Mouse (Mus musculus): Measurements from ENCODE around the gene Chrm5.

The Chrm5 gene

DNA sequence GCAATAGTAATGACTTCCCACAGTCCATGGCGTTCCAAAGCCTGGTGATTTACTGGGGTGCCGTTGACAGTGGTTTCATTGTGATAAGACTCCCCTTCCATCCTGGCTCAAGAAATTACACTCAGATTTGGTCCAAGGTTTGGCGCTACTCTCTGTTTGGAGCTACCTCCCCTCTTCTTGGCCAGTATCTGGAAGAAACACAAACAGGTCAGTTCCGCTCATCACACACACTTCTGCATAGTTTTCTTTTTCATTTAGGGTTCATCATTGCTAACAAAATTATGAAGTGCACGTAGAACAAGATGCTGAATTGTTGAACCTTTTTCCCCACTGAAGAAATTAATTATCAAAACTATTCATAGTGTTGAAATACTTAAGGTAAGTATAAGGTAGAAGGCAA, at the start of gene Chrm5:
Gene Chrm5 (minus strand): TSS at position 101 of the 400 bp plus-strand sequence.
- in situ Hi-C loops (cut with MboI; ENCODE audit: low sequenced_read_pairs) = no loop called here

DNA sequence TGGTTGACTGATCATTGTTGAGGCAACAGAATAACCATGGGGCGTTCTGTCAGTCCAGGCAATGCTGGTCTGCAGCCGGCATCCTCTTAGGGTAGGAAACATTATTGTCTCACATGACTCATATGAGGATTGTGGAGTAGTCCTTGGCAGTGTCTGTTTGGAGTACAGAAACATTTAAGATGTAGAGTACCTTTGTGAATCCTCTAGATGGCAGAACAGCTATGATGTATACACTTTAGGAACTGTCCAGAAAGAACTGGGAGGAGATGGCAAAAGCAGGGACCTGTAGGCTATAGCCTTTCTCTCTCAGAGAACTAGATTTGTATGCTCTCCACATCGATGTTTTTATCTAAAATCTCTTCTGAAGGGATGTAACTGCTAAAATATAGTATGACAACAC, 46.4 kb upstream of the Chrm5 start:
- in situ Hi-C loops (cut with MboI; ENCODE audit: low sequenced_read_pairs) = no loop called here

DNA sequence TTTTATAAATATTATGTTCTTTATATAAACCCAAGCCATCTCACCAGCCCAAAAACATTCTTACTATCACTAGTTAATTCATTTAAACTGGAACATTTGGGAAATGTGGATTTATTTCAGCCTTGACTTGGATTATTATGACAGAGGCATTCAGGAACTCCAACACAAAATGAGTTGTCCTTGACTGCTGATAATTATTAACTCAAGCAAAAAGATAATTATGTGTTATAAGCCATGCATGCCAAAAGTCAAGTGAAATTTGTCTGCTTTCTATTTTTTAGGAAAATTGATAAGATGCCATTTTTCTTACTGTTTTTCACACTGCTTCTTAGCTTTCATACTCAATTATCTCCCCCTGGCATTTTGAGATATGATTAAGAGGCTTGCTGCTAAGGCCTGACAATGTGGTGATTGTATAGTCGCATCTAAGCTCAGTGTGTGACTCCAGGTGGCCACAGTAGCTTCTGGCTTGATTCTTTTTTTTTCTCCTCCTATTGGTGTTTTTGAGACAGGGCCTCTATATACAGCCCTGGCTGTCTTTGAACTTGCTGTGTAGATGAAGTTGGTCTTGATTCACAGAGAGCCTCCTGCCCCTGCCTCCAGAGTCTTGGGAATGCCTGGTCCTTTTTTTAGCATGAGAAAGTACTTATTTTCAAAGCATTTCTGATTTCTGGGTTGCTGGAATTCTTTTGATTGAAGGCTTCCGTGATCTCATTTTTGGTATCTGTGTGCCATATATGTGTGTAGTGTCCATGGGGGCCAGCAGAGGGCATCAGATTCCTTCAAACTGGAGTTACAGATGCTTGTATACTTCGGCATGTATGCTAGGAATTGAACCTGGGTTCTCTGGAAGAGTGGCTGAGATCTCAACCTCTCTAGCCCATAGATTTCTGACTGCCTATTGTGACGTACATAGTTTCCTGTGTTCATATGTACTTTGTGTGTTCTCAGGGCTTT, 40.2 kb upstream of the Chrm5 start:
- in situ Hi-C loops (cut with MboI; ENCODE audit: low sequenced_read_pairs) = no loop called here

DNA sequence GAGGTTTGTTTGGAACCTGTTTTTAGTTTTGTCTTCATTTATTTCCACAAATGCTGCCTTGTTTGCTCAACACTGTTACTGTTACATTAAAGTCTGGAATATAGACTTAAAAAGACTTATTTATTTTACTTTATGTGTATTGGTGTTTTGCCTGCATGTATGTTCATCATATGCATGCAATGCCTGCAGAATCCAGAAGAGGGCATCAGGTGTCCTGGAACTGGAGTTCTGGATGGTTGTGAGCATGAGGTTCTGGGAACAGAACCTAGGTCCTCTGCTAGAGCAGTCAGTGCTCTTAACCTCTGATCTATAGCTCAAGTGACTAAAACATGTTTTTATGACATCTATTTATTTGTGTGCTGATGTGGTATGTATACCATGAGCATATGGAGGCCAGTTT, 38.0 kb upstream of the Chrm5 start:
- in situ Hi-C loops (cut with MboI; ENCODE audit: low sequenced_read_pairs) = no loop called here

DNA sequence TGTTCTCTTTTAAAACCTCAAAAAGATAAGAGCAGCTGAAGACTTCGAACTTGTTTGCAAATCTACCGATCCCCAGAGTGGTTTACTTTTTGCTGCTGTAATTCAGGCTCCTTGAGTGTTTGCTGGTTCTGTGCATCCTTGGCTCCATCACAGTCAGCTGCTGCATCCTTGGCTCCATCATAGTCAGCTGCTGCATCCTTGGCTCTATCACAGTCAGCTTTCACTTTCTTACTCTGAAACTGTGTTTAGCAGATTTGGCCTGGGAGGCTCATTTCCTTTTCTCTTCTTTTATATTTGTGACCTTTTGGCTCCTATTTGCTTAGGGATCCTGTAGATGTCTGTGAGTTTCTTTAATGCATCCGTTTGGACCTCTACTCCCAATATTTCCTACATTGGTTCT, 36.6 kb upstream of the Chrm5 start:
- in situ Hi-C loops (cut with MboI; ENCODE audit: low sequenced_read_pairs) = no loop called here

DNA sequence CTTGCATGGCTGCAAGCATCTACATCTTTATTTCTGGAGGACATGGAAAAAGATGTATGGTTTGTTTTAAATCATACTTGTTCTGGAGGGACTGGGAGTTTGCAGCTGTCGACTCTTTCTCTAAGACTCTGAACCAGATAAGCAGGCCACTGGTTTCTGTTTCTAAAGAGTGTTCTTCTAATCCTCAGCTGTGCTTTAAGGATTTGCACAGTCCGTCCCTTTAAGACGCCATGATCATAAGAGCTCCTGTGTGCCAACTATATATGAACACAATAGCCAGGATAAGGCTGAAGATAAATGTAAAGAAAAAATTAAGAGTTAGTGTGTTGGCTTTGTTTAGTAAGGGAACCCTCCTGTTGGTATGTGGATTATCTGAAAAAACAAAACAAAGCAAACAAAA, 36.2 kb upstream of the Chrm5 start:
- in situ Hi-C loops (cut with MboI; ENCODE audit: low sequenced_read_pairs) = no loop called here

DNA sequence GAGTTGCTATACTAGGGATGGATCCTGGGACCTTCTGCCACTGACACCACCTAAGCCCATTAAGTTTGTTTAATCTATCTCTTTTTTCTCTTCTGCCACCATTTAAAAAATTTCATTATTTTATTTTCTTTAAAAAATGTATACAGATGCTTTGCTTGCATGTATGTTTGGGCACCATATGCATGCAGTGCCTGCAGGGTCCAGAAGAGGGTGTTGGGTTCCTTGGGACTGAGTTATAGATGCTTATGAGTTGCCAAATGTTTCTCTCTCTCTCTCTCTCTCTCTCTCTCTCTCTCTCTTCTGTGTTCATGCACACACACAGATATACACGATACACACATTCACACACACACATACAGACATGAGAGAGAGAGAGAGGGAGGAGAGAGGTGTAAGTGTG, 32.5 kb upstream of the Chrm5 start:
- in situ Hi-C loops (cut with MboI; ENCODE audit: low sequenced_read_pairs) = no loop called here

DNA sequence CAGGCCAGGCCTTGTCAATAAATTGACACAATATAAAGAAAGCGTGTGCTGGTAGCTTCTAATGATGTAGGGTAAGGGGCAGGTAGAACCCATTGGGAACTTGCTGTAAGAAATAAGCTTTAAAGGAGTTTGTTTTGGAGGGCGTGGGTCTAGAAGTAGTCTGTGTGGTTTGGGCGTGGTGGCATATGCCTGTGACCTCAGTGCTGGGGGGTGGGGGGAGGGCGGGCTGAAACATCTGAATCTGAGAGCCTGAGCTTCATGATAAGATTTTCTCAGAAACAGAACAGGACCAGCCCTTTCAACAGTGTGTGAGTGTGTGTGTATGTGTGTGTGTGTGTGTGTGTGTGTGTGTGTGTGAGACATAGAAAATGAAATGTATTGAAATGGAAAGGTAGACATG, 29.6 kb upstream of the Chrm5 start:
- in situ Hi-C loops (cut with MboI; ENCODE audit: low sequenced_read_pairs) = no loop called here

DNA sequence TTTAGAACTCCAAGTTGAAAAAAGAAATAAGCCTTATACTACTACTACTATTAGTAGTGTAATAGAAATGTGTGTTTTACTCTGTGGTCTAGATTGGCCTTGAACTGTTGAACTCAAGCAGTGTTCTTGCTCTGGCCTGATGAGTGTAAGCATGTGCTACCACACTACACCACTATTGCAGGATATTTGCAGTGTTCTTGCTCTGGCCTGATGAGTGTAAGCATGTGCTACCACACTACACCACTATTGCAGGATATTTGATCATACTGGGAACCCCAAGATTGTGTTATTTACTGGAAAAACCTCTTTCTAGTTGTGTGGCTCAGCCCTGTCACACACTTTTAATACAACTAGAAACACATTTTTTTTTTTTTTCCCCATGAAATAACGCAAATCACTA, 26.9 kb upstream of the Chrm5 start:
- in situ Hi-C loops (cut with MboI; ENCODE audit: low sequenced_read_pairs) = loop anchor here (10.0 kb wide), 1 partner anchor 257 kb away; no protein-coding TSS in a partner anchor

DNA sequence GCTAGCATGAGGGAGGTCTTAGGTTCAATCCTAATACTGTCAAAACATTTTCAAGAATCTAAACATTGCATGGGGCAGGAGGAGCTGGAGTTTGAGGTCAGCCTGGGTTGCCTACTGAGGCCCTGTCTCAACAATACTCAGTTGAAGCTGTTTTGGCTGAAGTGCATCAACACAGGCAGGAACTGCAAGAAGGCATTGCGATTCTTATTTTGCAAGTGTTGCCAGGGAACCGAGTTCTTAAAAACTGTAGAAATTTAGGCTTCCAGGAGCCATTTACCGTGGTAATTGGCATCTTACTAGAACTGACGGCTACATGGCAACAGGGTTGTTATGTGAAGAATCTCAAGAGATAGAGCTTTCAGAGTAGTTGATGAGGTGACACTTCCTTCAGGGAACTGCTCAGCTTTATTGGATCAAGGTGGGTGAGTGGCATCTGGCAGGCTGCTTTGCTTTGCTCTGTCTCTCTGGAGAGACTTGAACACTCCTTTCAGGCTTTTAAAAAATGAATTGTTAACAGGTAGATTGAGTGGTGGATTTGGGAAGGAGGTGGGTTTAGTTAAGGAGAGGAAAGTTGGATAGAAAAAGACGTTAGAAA, 26.4 kb upstream of the Chrm5 start:
- in situ Hi-C loops (cut with MboI; ENCODE audit: low sequenced_read_pairs) = loop anchor here (10.0 kb wide), 1 partner anchor 258 kb away; no protein-coding TSS in a partner anchor

DNA sequence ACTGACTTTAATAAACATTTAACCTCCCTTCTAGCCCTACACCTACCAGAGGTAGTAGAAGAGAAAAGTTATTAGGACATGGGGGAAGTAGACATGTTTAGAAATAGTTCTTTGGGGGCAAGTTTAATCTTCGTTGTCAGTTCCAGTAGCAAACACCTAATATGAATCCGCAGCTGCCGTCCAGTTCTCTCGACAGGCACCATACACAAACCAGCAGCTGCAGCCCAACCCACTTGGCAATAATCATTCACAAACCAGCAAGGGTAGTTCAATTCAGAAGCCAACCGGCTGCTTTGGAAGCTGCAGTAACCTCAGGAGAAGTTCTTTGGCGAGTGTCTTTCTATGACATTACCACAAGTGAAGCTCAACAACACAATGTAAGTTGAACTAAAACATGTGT, 23.4 kb upstream of the Chrm5 start:
- in situ Hi-C loops (cut with MboI; ENCODE audit: low sequenced_read_pairs) = loop anchor here (10.0 kb wide), 1 partner anchor 261 kb away; no protein-coding TSS in a partner anchor

DNA sequence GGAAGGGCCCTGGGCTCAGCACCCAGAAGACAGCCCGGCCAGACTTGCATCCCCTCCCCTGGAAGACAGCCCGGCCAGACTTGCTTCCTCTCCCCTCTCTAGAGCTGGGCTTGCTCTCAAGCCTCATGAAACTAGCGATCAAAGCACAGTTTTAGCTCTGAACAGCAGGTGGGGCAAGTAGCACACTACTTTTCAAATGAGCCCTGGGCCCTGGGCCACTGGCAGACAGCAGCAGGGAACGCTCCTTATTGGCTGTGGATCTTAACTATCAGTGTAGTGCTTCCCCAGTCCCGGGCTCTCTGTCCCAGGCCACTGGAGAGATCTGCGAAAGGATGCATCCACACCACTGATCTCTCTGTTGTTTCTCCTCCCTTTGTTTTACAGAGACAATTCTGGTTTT, 20.6 kb upstream of the Chrm5 start:
- in situ Hi-C loops (cut with MboI; ENCODE audit: low sequenced_read_pairs) = loop anchor here (10.0 kb wide), 1 partner anchor 264 kb away; no protein-coding TSS in a partner anchor

DNA sequence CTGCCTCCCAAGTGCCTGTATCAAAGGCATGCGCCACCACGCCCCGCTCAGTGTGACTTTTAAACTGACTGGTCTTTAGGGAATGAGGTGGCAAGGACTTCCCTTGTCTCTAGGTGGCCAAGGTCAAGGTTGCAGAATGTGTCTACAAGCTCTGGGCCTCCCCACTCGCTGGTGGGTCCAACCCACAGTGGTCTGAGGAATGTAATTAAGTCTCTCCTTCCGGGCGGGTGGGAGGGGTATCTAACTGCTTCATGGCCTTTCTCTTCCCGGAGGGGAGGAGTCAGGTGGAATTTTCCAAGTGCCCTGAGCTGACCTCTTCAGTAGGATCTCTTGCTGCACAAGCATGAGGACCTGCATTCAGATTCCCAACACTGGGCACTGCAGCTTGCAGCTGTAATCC, 17.3 kb upstream of the Chrm5 start:
- in situ Hi-C loops (cut with MboI; ENCODE audit: low sequenced_read_pairs) = no loop called here

DNA sequence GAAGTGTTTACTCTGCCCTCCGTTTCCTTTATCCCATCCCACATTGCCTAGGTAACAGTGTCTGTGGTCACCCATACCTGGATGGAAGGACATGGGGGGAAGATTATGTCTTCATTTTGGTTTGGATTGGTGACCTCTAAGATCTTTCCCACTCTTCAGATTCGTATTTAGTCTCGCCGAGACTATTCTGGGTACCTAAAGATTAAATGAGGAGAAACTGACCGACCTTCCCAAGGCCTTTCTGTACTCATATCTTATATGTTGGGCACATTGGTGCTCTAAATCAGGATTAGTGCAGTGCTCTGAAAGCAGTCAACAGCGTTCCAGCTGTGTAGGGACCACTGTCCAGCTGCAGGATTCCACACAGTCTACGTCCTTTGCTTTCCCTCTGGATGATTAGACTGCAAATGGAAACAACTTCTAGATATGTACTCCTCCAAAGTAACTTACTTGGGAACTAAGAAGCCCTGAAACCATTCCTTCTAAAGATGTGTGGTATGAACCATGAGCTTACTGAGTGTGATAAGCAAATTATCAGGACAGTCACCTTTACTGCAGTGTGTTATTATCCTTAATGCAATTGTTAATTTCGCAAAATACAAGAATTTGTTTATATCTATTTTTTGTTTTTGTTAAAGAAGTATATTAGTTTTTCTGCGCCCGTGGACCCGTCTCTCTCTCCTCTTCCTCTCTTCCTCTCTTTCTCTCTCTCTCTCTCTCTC, 13.1 kb upstream of the Chrm5 start:
- in situ Hi-C loops (cut with MboI; ENCODE audit: low sequenced_read_pairs) = no loop called here

DNA sequence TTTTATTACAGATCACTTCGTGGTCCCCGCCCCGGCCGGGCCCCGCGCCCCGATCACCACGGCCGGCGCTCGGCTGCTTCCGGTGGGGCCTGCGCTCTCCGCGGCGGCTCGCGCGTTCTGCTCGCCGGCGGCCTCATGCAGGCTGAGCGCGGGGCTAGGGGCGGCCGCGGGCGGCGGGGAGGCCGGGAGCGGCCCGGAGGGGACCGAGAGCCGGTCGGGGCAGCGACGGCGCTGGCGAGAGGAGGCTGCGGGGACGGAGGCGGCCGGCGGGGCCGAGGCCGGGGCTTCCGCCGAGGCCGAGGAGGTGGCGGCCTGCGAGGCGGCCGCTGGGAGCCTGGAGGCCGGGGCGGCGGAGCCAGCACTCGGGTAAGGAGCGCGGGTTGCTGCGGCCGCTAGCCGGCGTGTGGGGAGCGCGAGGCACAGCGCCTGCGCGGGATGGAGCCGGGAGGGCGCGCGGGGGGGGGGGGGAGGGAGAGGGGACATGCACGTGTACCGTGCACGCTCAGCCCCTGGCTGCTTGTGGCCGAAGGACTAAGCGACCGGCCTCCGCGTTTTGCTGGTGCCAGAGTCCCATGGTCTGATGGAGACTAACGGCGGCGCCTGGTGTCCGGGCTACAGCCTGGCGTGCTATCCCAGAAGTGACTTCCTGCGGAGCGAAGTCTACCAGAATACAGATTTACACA, 12.4 kb upstream of the Chrm5 start, which contains the start of gene Aven:
Gene Aven (plus strand): TSS at position 109 of the 683 bp plus-strand sequence.
- in situ Hi-C loops (cut with MboI; ENCODE audit: low sequenced_read_pairs) = no loop called here

DNA sequence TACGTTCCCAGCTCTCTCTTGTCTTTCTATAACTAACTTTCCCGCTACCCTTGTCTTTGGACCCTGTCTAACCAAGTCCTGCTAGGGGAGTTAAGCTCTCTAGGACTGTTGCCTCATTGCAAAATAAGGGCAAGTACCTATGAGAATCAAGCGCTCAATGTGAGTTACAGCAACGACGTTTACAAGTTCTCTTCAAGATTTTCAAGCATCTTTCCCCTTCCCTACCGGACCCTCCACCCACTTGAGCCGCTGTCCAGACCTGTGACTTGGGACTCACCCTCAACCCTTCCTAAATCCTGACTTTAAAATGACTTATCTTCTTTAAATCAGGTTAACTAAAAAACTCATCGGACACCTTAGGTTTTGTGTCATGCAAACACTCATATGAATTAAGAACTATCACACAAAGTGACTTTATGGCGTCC, 11.9 kb upstream of the Chrm5 start:
- in situ Hi-C loops (cut with MboI; ENCODE audit: low sequenced_read_pairs) = no loop called here

DNA sequence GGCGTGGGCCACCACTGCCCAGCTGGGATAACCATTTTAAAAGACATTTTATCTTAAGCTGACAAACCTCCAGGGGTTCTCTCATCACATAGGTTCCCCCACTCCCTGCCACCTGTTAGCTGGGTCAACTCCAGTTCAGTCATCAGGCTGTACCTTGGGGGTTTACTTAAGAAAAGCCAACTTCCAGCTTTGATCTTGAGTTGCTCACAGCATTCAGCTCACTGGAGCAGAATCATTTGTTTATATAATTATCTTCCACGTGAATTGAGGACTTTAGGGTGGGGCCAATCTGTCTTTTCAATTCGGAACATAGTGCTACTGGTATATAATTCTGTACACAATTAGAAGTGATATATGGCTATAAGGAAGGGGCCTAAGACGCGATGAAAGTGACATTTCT, 11.1 kb upstream of the Chrm5 start:
- in situ Hi-C loops (cut with MboI; ENCODE audit: low sequenced_read_pairs) = no loop called here

DNA sequence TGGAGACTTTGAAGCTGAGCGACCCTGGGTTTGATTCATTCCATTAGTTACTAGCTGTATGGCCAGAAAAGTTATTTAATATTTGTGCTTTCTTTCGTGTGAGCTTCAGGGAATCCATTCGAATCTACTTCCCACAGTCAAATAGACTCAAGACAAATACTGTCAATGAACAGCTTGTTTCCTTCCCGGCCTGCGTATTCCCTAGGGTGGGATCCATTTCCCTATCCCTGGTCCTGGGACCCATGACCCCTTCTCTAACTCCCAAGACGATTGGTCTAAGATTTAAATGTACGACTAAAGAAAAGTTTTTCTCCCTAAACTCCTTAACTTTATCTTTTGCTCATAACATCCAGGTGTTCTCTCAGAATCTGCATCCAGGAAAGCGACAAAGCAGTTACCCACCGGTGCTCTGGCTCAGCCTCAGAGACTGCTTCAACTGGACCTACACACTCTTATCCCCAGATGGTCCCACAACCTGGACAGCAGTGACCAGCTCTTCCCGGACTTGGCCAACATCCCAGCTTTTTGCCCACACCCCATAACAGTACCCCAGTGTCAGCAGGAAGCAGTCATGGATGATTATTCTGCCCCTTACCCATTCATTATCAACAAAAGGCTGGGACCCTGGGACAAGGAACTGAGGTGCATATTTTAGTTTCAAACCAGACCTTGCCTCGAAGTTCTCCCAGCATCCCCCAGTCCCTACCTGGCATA, 10.1 kb upstream of the Chrm5 start:
- in situ Hi-C loops (cut with MboI; ENCODE audit: low sequenced_read_pairs) = no loop called here

DNA sequence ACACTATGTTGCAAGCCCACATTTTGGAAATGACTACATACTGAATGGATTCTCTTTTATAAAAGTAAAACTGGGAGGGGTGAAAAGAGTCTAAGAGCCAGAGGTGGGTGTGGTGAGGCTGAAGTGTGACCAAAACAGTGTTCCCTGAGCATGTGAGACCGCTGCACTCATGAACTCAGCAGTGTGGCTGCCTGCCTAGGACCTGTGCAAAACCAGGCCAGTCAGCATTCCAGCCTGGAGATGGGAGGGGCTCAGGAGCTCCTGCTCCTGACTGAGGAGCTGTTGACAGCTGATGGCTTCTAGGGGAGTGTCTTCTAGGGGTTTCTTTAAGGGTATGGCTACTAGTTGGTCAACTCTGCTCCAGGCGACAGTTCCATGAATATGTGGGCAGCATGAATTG, 4.3 kb upstream of the Chrm5 start:
- in situ Hi-C loops (cut with MboI; ENCODE audit: low sequenced_read_pairs) = no loop called here

DNA sequence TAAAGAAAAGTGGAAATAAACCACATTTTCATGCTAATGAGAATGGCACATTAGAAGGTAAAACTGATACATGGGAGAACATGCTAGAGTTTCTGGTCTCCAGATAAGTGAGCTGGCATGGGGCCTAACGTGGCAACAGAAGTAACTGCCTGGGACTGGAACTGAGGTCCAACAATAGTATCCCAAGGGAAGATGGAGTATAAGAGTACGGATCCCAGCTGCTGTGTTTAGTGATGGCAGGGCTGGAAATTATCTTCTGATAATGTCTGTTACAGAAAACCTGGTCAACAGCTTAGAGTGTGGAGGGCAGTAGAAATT, 2.7 kb upstream of the Chrm5 start:
- in situ Hi-C loops (cut with MboI; ENCODE audit: low sequenced_read_pairs) = no loop called here

Data from CH12F3 (cell line).